Mouse (Mus musculus): ENCODE data around the gene Il1rapl2. TPM values are rescaled to one million over a fixed set of nuclear protein-coding genes. Genes with fewer than 3 reads are reported as not detected.
A peak's percentile ranks its signal among the peaks of the same experiment; 100 is the strongest.

Gene Il1rapl2
- polyA plus RNA-seq, 1 experiment from 2014 or later: 6.0 TPM

GRCm38 (mm10) chrX:137805484-137806200 lies 235.2 kb downstream of the Il1rapl2 start:
- H3K9ac ChIP-seq (ENCODE audit: low read depth, low read length): no peak overlapping the region
- H3K4me3 ChIP-seq (ENCODE audit: low read length): no peak overlapping the region
- H3K36me3 ChIP-seq (ENCODE audit: control insufficient read depth, insufficient read depth, low read length): no peaks in the 10 kb centered on the region
- no peaks in the 10 kb centered on the region for H3K9me3 ChIP-seq (ENCODE audit: control insufficient read depth, low read length)
- no peak overlapping the region for H3K27ac ChIP-seq (ENCODE audit: low read depth, low read length)
- H3K4me1 ChIP-seq (ENCODE audit: control insufficient read depth, insufficient read depth, low read depth, low read length): no peaks in the 10 kb centered on the region
- WGBS: 26% methylated on average over 6 of the region's 6 CpGs
- peak; percentile 87 for ATAC-seq
- H3K27me3 ChIP-seq (replicated peaks; ENCODE audit: control insufficient read depth, insufficient read depth, low read length): no peaks in the 10 kb centered on the region; the same call in 1 of the 2 replicates
- H3K4me2 ChIP-seq (ENCODE audit: low read length): no peak overlapping the region

DNA sequence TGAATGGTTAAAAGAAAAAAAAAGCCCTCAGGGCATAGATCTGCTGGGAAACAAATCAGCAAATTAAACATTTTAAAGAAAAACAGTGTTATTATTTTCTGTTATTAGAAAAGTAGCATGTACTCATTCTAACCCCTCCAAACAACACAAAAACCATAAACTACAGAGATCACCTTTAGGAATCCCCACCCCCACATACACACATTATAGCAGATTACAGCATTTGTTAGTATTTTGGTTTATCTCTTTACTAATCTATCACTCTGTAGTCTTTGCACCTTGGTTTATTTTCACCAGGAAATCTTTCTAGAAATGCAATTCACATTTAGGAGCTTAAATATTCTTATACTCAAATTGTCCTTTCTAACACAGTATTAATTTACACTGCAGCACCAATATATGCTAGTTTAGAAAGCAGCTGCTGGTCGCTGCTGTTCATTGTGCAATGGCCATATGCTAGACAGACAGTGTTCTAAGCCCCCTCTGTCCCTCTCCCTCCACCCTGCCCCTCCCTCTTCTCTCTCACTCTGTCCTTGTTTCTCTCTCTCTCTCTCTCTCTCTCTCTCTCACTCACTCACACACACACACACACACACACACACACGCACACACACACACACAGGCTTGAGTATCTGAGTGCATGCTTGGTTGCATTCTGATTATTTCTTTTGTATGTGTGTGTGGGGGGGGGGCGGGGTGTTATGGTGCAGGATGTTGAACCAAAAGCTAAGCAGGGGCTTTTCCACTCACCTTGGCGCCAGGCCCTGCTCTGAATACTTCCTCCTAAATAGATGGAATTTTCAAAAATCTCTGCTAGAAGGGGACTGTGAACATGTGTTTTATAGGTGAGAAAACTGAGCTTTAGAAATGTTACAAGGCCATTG lies 236.1 kb downstream of the Il1rapl2 start:
- Histone ChIP-seq H3K9me3 (ENCODE audit: control insufficient read depth, low read length) (no peaks in the 10 kb centered on the region), H3K27ac (ENCODE audit: low read depth, low read length) (no peak overlapping the region), H3K36me3 (ENCODE audit: control insufficient read depth, insufficient read depth, low read length) (no peaks in the 10 kb centered on the region), H3K27me3 (replicated peaks; ENCODE audit: control insufficient read depth, insufficient read depth, low read length) (no peaks in the 10 kb centered on the region; the same call in 1 of the 2 replicates), H3K9ac (ENCODE audit: low read depth, low read length) (no peak overlapping the region), H3K4me3 (ENCODE audit: low read length) (no peak overlapping the region), H3K4me2 (ENCODE audit: low read length) (no peak overlapping the region), H3K4me1 (ENCODE audit: control insufficient read depth, insufficient read depth, low read depth, low read length) (no peaks in the 10 kb centered on the region)
- ATAC-seq: peak; percentile 81
- WGBS: 28% methylated on average over 4 of the region's 4 CpGs

DNA sequence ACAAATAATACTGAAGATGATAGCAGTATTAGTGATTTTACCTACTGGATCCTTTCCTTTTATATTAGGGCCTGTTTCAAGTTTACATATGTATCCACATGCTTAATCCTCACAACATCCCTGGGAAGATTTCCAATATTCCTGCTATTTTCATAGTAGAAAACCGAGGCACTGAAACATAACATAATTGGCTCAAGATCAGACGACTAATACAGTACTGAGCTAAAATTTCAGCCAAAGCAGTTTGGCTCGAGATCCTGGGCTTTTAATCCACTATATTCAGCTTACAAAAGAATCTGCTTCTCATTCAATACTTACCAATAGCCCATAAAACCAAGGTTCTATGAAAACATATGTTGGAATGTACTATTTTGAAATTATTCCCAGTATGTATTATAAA lies 239.1 kb downstream of the Il1rapl2 start:
- H3K9ac ChIP-seq (ENCODE audit: low read depth, low read length): no peak overlapping the region
- no peaks in the 10 kb centered on the region for H3K36me3 ChIP-seq (ENCODE audit: control insufficient read depth, insufficient read depth, low read length)
- no peak overlapping the region for H3K27ac ChIP-seq (ENCODE audit: low read depth, low read length)
- no peaks in the 10 kb centered on the region; the same call in 1 of the 2 replicates for H3K27me3 ChIP-seq (replicated peaks; ENCODE audit: control insufficient read depth, insufficient read depth, low read length)
- H3K4me3 ChIP-seq (ENCODE audit: low read length): no peak overlapping the region
- no peak overlapping the region for H3K4me2 ChIP-seq (ENCODE audit: low read length)
- ATAC-seq: no peak
- 58% methylated on average over 3 of the region's 3 CpGs for WGBS
- no peaks in the 10 kb centered on the region for H3K4me1 ChIP-seq (ENCODE audit: control insufficient read depth, insufficient read depth, low read depth, low read length)
- H3K9me3 ChIP-seq (ENCODE audit: control insufficient read depth, low read length): no peaks in the 10 kb centered on the region

DNA sequence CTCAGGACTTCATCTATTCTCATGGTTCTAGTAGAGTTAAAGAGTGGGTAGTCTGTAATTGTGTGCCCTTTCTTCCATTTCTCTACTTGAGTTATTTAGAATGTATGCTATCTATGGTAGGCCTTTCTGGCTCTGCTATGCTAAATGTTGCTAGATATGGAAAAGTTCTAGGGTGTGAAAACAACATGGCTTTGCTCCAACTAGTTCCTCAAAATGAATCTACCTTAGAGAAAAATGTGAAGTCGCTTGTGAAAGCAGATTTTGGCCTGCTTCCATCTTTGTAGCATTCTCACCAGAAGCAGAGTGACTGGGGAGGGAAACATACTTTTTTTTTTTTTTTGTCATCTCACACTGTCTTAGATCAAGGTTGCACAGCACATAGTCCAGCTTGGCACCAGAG lies 241.7 kb downstream of the Il1rapl2 start:
- H3K4me2 ChIP-seq (ENCODE audit: low read length): no peak overlapping the region
- H3K27me3 ChIP-seq (replicated peaks; ENCODE audit: control insufficient read depth, insufficient read depth, low read length): no peaks in the 10 kb centered on the region
- WGBS: 62% methylated on average over 1 of the region's 1 CpGs
- no peak for ATAC-seq
- no peaks in the 10 kb centered on the region for H3K36me3 ChIP-seq (ENCODE audit: control insufficient read depth, insufficient read depth, low read length)
- no peak overlapping the region for H3K9ac ChIP-seq (ENCODE audit: low read depth, low read length)
- no peak overlapping the region for H3K27ac ChIP-seq (ENCODE audit: low read depth, low read length)
- H3K4me1 ChIP-seq (ENCODE audit: control insufficient read depth, insufficient read depth, low read depth, low read length): no peaks in the 10 kb centered on the region
- H3K9me3 ChIP-seq (ENCODE audit: control insufficient read depth, low read length): no peaks in the 10 kb centered on the region
- H3K4me3 ChIP-seq (ENCODE audit: low read length): no peak overlapping the region

- H3K9ac ChIP-seq (ENCODE audit: low read depth, low read length): no peak overlapping the region
- no peak overlapping the region for H3K4me3 ChIP-seq (ENCODE audit: low read length)
- H3K36me3 ChIP-seq (ENCODE audit: control insufficient read depth, insufficient read depth, low read length): no peaks in the 10 kb centered on the region
- H3K9me3 ChIP-seq (ENCODE audit: control insufficient read depth, low read length): no peaks in the 10 kb centered on the region
- 59% methylated on average over 3 of the region's 3 CpGs for WGBS
- no peak for ATAC-seq
- no peaks in the 10 kb centered on the region for H3K27me3 ChIP-seq (replicated peaks; ENCODE audit: control insufficient read depth, insufficient read depth, low read length)
- no peak overlapping the region for H3K27ac ChIP-seq (ENCODE audit: low read depth, low read length)
- no peaks in the 10 kb centered on the region for H3K4me1 ChIP-seq (ENCODE audit: control insufficient read depth, insufficient read depth, low read depth, low read length)
- no peak overlapping the region for H3K4me2 ChIP-seq (ENCODE audit: low read length)
Measured at GRCm38 (mm10) chrX:137848936-137849335, 278.5 kb downstream of the Il1rapl2 start.

DNA sequence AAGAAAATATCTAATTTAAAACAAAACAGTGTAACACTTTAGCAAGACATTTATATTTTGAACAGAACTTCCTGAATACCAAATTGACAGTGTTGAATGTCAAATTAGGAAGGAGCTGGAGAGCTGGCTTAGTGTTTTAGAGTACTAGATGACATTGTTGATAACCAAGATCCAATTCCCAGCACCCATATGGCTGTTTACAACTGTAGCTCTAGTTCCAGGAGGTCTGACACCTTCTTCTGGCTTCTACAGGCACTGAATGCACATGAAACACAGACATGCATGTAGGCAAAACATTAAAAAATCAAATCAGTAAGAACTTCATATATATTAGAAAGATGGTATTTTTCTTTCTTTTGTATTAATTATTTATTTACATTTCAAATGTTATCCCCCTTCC lies 353.1 kb downstream of the Il1rapl2 start:
- Histone ChIP-seq H3K9ac (ENCODE audit: low read depth, low read length) (no peak overlapping the region), H3K27ac (ENCODE audit: low read depth, low read length) (no peak overlapping the region), H3K4me2 (ENCODE audit: low read length) (no peak overlapping the region), H3K27me3 (replicated peaks; ENCODE audit: control insufficient read depth, insufficient read depth, low read length) (no peaks in the 10 kb centered on the region), H3K9me3 (ENCODE audit: control insufficient read depth, low read length) (no peaks in the 10 kb centered on the region), H3K4me3 (ENCODE audit: low read length) (no peak overlapping the region), H3K36me3 (ENCODE audit: control insufficient read depth, insufficient read depth, low read length) (no peaks in the 10 kb centered on the region), H3K4me1 (ENCODE audit: control insufficient read depth, insufficient read depth, low read depth, low read length) (no peaks in the 10 kb centered on the region)
- ATAC-seq: no peak

GRCm38 (mm10) chrX:137926835-137927234 lies 356.4 kb downstream of the Il1rapl2 start:
- H3K36me3 ChIP-seq (ENCODE audit: control insufficient read depth, insufficient read depth, low read length): no peaks in the 10 kb centered on the region
- no peak for ATAC-seq
- H3K27ac ChIP-seq (ENCODE audit: low read depth, low read length): no peak overlapping the region
- no peak overlapping the region for H3K4me2 ChIP-seq (ENCODE audit: low read length)
- no peak overlapping the region for H3K4me3 ChIP-seq (ENCODE audit: low read length)
- no peak overlapping the region for H3K9ac ChIP-seq (ENCODE audit: low read depth, low read length)
- 72% methylated on average over 2 of the region's 2 CpGs for WGBS
- no peaks in the 10 kb centered on the region for H3K4me1 ChIP-seq (ENCODE audit: control insufficient read depth, insufficient read depth, low read depth, low read length)
- H3K27me3 ChIP-seq (replicated peaks; ENCODE audit: control insufficient read depth, insufficient read depth, low read length): no peaks in the 10 kb centered on the region
- H3K9me3 ChIP-seq (ENCODE audit: control insufficient read depth, low read length): no peaks in the 10 kb centered on the region

DNA sequence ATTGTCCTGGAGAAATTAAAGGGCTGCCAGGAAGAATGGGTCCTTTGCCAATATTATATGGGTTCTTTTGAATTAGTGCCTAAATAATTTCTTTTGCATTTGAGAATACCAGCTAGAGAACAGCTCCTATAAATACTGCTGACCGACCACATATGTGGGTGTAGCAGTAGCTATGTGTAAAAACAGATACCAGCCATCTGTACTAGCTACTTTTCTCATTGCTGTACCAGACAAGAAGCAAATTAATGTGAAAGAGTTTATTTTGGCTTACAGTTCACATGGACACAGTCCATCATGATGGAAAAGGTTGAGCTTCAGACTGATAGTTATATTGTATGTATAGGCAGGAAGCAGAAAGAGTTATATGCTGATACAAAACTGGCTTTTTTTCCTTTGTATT lies 377.3 kb downstream of the Il1rapl2 start:
- no peak for ATAC-seq
- H3K27ac ChIP-seq (ENCODE audit: low read depth, low read length): no peak overlapping the region
- 86% methylated on average over 1 of the region's 1 CpGs for WGBS
- no peaks in the 10 kb centered on the region for H3K36me3 ChIP-seq (ENCODE audit: control insufficient read depth, insufficient read depth, low read length)
- H3K9ac ChIP-seq (ENCODE audit: low read depth, low read length): no peak overlapping the region
- H3K4me2 ChIP-seq (ENCODE audit: low read length): no peak overlapping the region
- H3K4me3 ChIP-seq (ENCODE audit: low read length): no peak overlapping the region
- no peaks in the 10 kb centered on the region for H3K9me3 ChIP-seq (ENCODE audit: control insufficient read depth, low read length)
- no peaks in the 10 kb centered on the region for H3K27me3 ChIP-seq (replicated peaks; ENCODE audit: control insufficient read depth, insufficient read depth, low read length)
- no peaks in the 10 kb centered on the region for H3K4me1 ChIP-seq (ENCODE audit: control insufficient read depth, insufficient read depth, low read depth, low read length)

GRCm38 (mm10) chrX:137971306-137971705 lies 400.9 kb downstream of the Il1rapl2 start:
- no peak for ATAC-seq
- WGBS: 65% methylated on average over 5 of the region's 5 CpGs

More at GRCm38 (mm10) chrX:137971306-137971705, 400.9 kb downstream of the Il1rapl2 start:
- Histone ChIP-seq H3K4me2 (ENCODE audit: low read length) (no peak overlapping the region), H3K27ac (ENCODE audit: low read depth, low read length) (no peak overlapping the region), H3K27me3 (replicated peaks; ENCODE audit: control insufficient read depth, insufficient read depth, low read length) (no peaks in the 10 kb centered on the region), H3K36me3 (ENCODE audit: control insufficient read depth, insufficient read depth, low read length) (no peaks in the 10 kb centered on the region), H3K9me3 (ENCODE audit: control insufficient read depth, low read length) (no peaks in the 10 kb centered on the region), H3K4me3 (ENCODE audit: low read length) (no peak overlapping the region), H3K9ac (ENCODE audit: low read depth, low read length) (no peak overlapping the region), H3K4me1 (ENCODE audit: control insufficient read depth, insufficient read depth, low read depth, low read length) (no peaks in the 10 kb centered on the region)

All from hindbrain, embryonic 16.5 days (tissue).